In the genomic region with DNA sequence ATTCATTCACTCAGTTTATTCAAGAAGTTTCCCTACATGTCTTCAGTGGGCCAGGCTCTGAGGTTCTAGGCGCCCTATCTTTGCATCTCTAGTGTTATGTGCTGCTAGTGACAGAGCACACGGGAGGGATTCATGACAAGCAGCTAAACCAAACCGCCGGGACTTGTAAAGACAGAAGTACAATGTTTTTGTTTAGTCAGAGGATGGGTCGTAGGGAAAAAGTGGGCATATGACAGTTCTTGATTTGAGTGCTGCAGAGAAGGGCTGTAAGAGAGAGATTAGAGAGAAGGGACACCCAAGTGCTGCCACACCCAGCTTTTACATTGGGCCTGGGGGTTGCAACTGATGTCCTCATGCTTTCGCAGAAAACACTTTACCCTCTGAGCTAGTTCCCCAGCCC, we compare ENCODE assay signal across 22 mouse cellular contexts. TPM values are rescaled to one million over a fixed set of nuclear protein-coding genes. Genes with fewer than 3 reads are reported as not detected.
A peak's percentile ranks its signal among the peaks of the same experiment; 100 is the strongest.
DNase-seq lines count a peak whose midpoint lies in the region; ATAC-seq and TF ChIP-seq lines count a peak whose summit lies in the region.
"Had no signal": no experiment of that assay in that cellular context is flagged by ENCODE, and none has a peak within 500 bp of the region (broad histone marks: within the 10 kb centered on the region; RNA-seq: fewer than 3 reads in every experiment).

No protein-coding gene starts in this region.

- 16% methylated on average over 6 of the region's 6 CpGs for WGBS in liver, embryonic 14.5 days (ENCODE audit: insufficient replicate concordance)

- peaks cover 32% of the 10 kb centered on the region for H3K36me3 ChIP-seq in G1E (replicated peaks)
- no peaks in the 10 kb centered on the region for H3K36me3 ChIP-seq in liver, embryonic 14.5 days (replicated peaks; ENCODE audit: control insufficient read depth, insufficient read depth, low read depth)
- H3K36me3 ChIP-seq: neural tube, embryonic 15.5 days had no signal

- H3K4me1 ChIP-seq in G1E (ENCODE audit: insufficient read depth, low read depth, low read length), result peaks cover 52% of the 10 kb centered on the region
- peaks cover 18 to 35% of the 10 kb centered on the region in 2 experiments for H3K4me1 ChIP-seq in liver, embryonic 14.5 days (replicated peaks; ENCODE audit: control insufficient read depth in 2 of 2, insufficient read depth in 2 of 2, low read length in 1 of 2)
- H3K4me1 ChIP-seq: forebrain, embryonic 10.5 days; stomach, embryonic 15.5 days had no signal

- intact Hi-C loops in left cerebral cortex, postnatal 36 days (cut with DNase I), result no loop called here

- peak; percentile 26 for DNase-seq in 416B (ENCODE audit: low read depth)
- peak; percentile 50 for DNase-seq in G1E (ENCODE audit: low spot score)
- peak; percentile 51 to 58 (median 56) for DNase-seq in liver, embryonic 14.5 days (ENCODE audit: low read depth in 3 of 3, low spot score in 3 of 3)
- DNase-seq in B cell, adult 2 months, result no peak
- no peak for DNase-seq in left cerebral cortex, postnatal 36 days (ENCODE audit: low spot score in 2 of 2)
- DNase-seq: cerebellum, adult 11 months; cerebellum, postnatal 10 days; heart, postnatal 10 days; kidney, adult 2 months; kidney, postnatal 36 days; layer of hippocampus, adult 9-11 months; right cerebral cortex, postnatal 25 days; thymus, adult 18-20 months; thymus, postnatal 4 days had no signal

- peak; percentile 77 for TF ChIP-seq EP300 in liver, embryonic 14.5 days (IDR thresholded peaks at IDR 0.05; ENCODE audit: low read depth)

- peak overlapping the region; percentile 61; the same call in 1 of the 2 replicates for H3K4me3 ChIP-seq in G1E (ENCODE audit: low read depth, low read length)
- H3K4me3 ChIP-seq in liver, embryonic 14.5 days (ENCODE audit: insufficient read depth in 1 of 2, low read depth in 2 of 2, low read length in 2 of 2), result no peak overlapping the region
- H3K4me3 ChIP-seq: embryonic facial prominence, embryonic 13.5 days; forebrain, embryonic 10.5 days; neural tube, embryonic 15.5 days; stomach, embryonic 15.5 days had no signal

- no peak overlapping the region for H3K9ac ChIP-seq in liver, embryonic 14.5 days (replicated peaks)
- H3K9ac ChIP-seq: embryonic facial prominence, embryonic 13.5 days; neural tube, embryonic 15.5 days; stomach, embryonic 15.5 days had no signal

- TF ChIP-seq CTCF in G1E (IDR thresholded peaks at IDR 0.05; ENCODE audit: low read depth, low read length), result no peak
- no peak for TF ChIP-seq CTCF in liver, embryonic 14.5 days (IDR thresholded peaks at IDR 0.05; ENCODE audit: low read depth)

- peak; percentile 61 for ATAC-seq in G1E (ENCODE audit: extremely low read depth, insufficient number of reproducible peaks, low FRiP score, poor library complexity, severe bottlenecking)
- peak; percentile 65 for ATAC-seq in erythroblast, adult 5-6 weeks (replicated peaks; ENCODE audit: low FRiP score, poor library complexity, severe bottlenecking)
- ATAC-seq in liver, embryonic 14.5 days (ENCODE audit: insufficient read depth), result peak; percentile 86
- ATAC-seq in activated CD4-positive, CD25-positive, alpha-beta regulatory T cell, adult 4 months, result no peak
- ATAC-seq: CD4-positive, CD25-positive, alpha-beta regulatory T cell, adult 4 months; midbrain, embryonic 16.5 days had no signal

- no peaks in the 10 kb centered on the region for H3K27me3 ChIP-seq in G1E (ENCODE audit: insufficient read depth, low read length)
- no peaks in the 10 kb centered on the region for H3K27me3 ChIP-seq in liver, embryonic 14.5 days (ENCODE audit: control insufficient read depth, insufficient read depth, low read length)
- H3K27me3 ChIP-seq: embryonic facial prominence, embryonic 13.5 days; neural tube, embryonic 15.5 days; stomach, embryonic 15.5 days had no signal

- H3K9me3 ChIP-seq in G1E (replicated peaks), result no peaks in the 10 kb centered on the region
- no peaks in the 10 kb centered on the region for H3K9me3 ChIP-seq in liver, embryonic 14.5 days (ENCODE audit: control insufficient read depth, low read length)
- H3K9me3 ChIP-seq: embryonic facial prominence, embryonic 13.5 days; forebrain, embryonic 10.5 days; neural tube, embryonic 15.5 days; stomach, embryonic 15.5 days had no signal

- H3K27ac ChIP-seq in liver, embryonic 14.5 days, result peak overlapping the region; percentile 0; the same call in 1 of the 2 replicates
- H3K27ac ChIP-seq: embryonic facial prominence, embryonic 13.5 days; forebrain, embryonic 10.5 days had no signal

- peak overlapping the region; percentile 53 for H3K4me2 ChIP-seq in liver, embryonic 14.5 days (ENCODE audit: low read depth)
- H3K4me2 ChIP-seq: embryonic facial prominence, embryonic 13.5 days; neural tube, embryonic 15.5 days; stomach, embryonic 15.5 days had no signal

RNA-seq across cellular contexts. Expression of a gene that starts 35.4 kb away (rescaled TPM):
- total RNA-seq in G1E (2014; fragmentation: Nextera tagmentation) (181 and 183 TPM in 2 replicates), G1E (2017) (14.6 and 15.8 TPM in 2 replicates)
- 36.3 and 41.0 TPM in 2 replicates for polyA plus RNA-seq in G1E (2012)
- total RNA-seq in erythroblast, adult 5-6 weeks (2015; ENCODE audit: low replicate concordance), result 4.4 and 24.0 TPM in 2 replicates
- 3.1 and 10.4 TPM in 2 replicates for total RNA-seq in erythroblast, adult 5-6 weeks (2017; ENCODE audit: low replicate concordance)
- polyA plus RNA-seq in liver, embryonic 14.5 days (2012; rRNA removed), result 2.0 and 2.4 TPM in 2 replicates
- polyA plus RNA-seq in liver, embryonic 14.5 days (2014; fragmentation: Nextera tagmentation; extraction: Ambion mirVana), result 3.9 and 4.2 TPM in 2 replicates
- 100 to 1,000 TPM; 399 to 437 TPM for total RNA-seq in left cerebral cortex, postnatal 36 days (2021)
- 10 to 100 TPM; 20.8 to 23.4 TPM for polyA plus RNA-seq in activated CD4-positive, CD25-positive, alpha-beta regulatory T cell, adult 4 months (2017; shearing (Covaris generic))

Comparison
In these comparisons a context has a peak if more than half of its experiments do, and no peak if none do; other contexts are left out.
1. DNase-seq: peak in 416B (single experiment), G1E (single experiment) and liver, embryonic 14.5 days (3 of 3); none in B cell, adult 2 months (0 of 2) and left cerebral cortex, postnatal 36 days (0 of 2).